Mouse (Mus musculus): ENCODE data around the gene Cdh3.
"Not testable (repeated sequence)": the region's sequence is repeated elsewhere in the genome, so short reads cannot be mapped to it uniquely, and the experiment has no call there.

The Cdh3 gene

GRCm38 (mm10) chr8:106572175-106572574 lies 61.5 kb downstream of the Cdh3 start:
- DNase-seq (ENCODE audit: low read depth, low spot score); H3K36me3 ChIP-seq (ENCODE audit: control insufficient read depth, insufficient read depth, low read length, poor library complexity, severe bottlenecking); H3K27me3 ChIP-seq (ENCODE audit: control insufficient read depth, insufficient read depth, low read length, poor library complexity, severe bottlenecking): not testable (repeated sequence)

- DNase-seq (ENCODE audit: low read depth, low spot score); H3K27me3 ChIP-seq (ENCODE audit: control insufficient read depth, insufficient read depth, low read length, poor library complexity, severe bottlenecking); H3K36me3 ChIP-seq (ENCODE audit: control insufficient read depth, insufficient read depth, low read length, poor library complexity, severe bottlenecking): not testable (repeated sequence)
These were observed 62.5 kb downstream of the Cdh3 start, which contains the start of gene Gm10073 for GRCm38 (mm10) chr8:106573168-106573567. Gene Gm10073 (minus strand): TSS chr8:106573461.

GRCm38 (mm10) chr8:106574283-106574682 lies 63.6 kb downstream of the Cdh3 start:
- Histone ChIP-seq H3K27me3 (ENCODE audit: control insufficient read depth, insufficient read depth, low read length, poor library complexity, severe bottlenecking) (no peaks in the 10 kb centered on the region), H3K36me3 (ENCODE audit: control insufficient read depth, insufficient read depth, low read length, poor library complexity, severe bottlenecking) (no peaks in the 10 kb centered on the region)
- no peak for DNase-seq (ENCODE audit: low read depth, low spot score)

GRCm38 (mm10) chr8:106576849-106577555 lies 66.3 kb downstream of the Cdh3 start:
- Histone ChIP-seq H3K27me3 (ENCODE audit: control insufficient read depth, insufficient read depth, low read length, poor library complexity, severe bottlenecking) (no peaks in the 10 kb centered on the region), H3K36me3 (ENCODE audit: control insufficient read depth, insufficient read depth, low read length, poor library complexity, severe bottlenecking) (no peaks in the 10 kb centered on the region)
- no peak for DNase-seq (ENCODE audit: low read depth, low spot score)

GRCm38 (mm10) chr8:106579510-106579909 lies 68.8 kb downstream of the Cdh3 start:
- Histone ChIP-seq H3K27me3 (ENCODE audit: control insufficient read depth, insufficient read depth, low read length, poor library complexity, severe bottlenecking) (no peaks in the 10 kb centered on the region), H3K36me3 (ENCODE audit: control insufficient read depth, insufficient read depth, low read length, poor library complexity, severe bottlenecking) (no peaks in the 10 kb centered on the region)
- no peak for DNase-seq (ENCODE audit: low read depth, low spot score)

- H3K27me3 ChIP-seq (ENCODE audit: control insufficient read depth, insufficient read depth, low read length, poor library complexity, severe bottlenecking) = no peaks in the 10 kb centered on the region
- no peaks in the 10 kb centered on the region for H3K36me3 ChIP-seq (ENCODE audit: control insufficient read depth, insufficient read depth, low read length, poor library complexity, severe bottlenecking)
- no peak for DNase-seq (ENCODE audit: low read depth, low spot score)
These were observed 70.8 kb downstream of the Cdh3 start for GRCm38 (mm10) chr8:106581344-106582088.

GRCm38 (mm10) chr8:106584942-106585670 lies 74.4 kb downstream of the Cdh3 start:
- Histone ChIP-seq H3K27me3 (ENCODE audit: control insufficient read depth, insufficient read depth, low read length, poor library complexity, severe bottlenecking) (no peaks in the 10 kb centered on the region), H3K36me3 (ENCODE audit: control insufficient read depth, insufficient read depth, low read length, poor library complexity, severe bottlenecking) (no peaks in the 10 kb centered on the region)
- no peak for DNase-seq (ENCODE audit: low read depth, low spot score)

GRCm38 (mm10) chr8:106585671-106586037 lies 75.0 kb downstream of the Cdh3 start:
- Histone ChIP-seq H3K36me3 (ENCODE audit: control insufficient read depth, insufficient read depth, low read length, poor library complexity, severe bottlenecking) (no peaks in the 10 kb centered on the region), H3K27me3 (ENCODE audit: control insufficient read depth, insufficient read depth, low read length, poor library complexity, severe bottlenecking) (no peaks in the 10 kb centered on the region)
- DNase-seq (ENCODE audit: low read depth, low spot score) = no peak

- Histone ChIP-seq H3K36me3 (ENCODE audit: control insufficient read depth, insufficient read depth, low read length, poor library complexity, severe bottlenecking) (no peaks in the 10 kb centered on the region), H3K27me3 (ENCODE audit: control insufficient read depth, insufficient read depth, low read length, poor library complexity, severe bottlenecking) (no peaks in the 10 kb centered on the region)
- DNase-seq (ENCODE audit: low read depth, low spot score) = no peak
These were observed 76.2 kb downstream of the Cdh3 start for GRCm38 (mm10) chr8:106586896-106587295.

- H3K36me3 ChIP-seq (ENCODE audit: control insufficient read depth, insufficient read depth, low read length, poor library complexity, severe bottlenecking) = no peaks in the 10 kb centered on the region
- no peaks in the 10 kb centered on the region for H3K27me3 ChIP-seq (ENCODE audit: control insufficient read depth, insufficient read depth, low read length, poor library complexity, severe bottlenecking)
- no peak for DNase-seq (ENCODE audit: low read depth, low spot score)
These were observed 78.0 kb downstream of the Cdh3 start for GRCm38 (mm10) chr8:106588443-106589431.

- H3K36me3 ChIP-seq (ENCODE audit: control insufficient read depth, insufficient read depth, low read length, poor library complexity, severe bottlenecking) = no peaks in the 10 kb centered on the region
- H3K27me3 ChIP-seq (ENCODE audit: control insufficient read depth, insufficient read depth, low read length, poor library complexity, severe bottlenecking) = no peaks in the 10 kb centered on the region
These were observed 81.8 kb downstream of the Cdh3 start for GRCm38 (mm10) chr8:106592458-106592857.

GRCm38 (mm10) chr8:106595623-106596022 lies 84.9 kb downstream of the Cdh3 start:
- not testable (repeated sequence) for H3K27me3 ChIP-seq (ENCODE audit: control insufficient read depth, insufficient read depth, low read length, poor library complexity, severe bottlenecking)

More at GRCm38 (mm10) chr8:106592458-106592857, 81.8 kb downstream of the Cdh3 start:
- no peak for DNase-seq (ENCODE audit: low read depth, low spot score)

GRCm38 (mm10) chr8:106597067-106597466 lies 86.4 kb downstream of the Cdh3 start:
- DNase-seq (ENCODE audit: low read depth, low spot score) = no peak
- Histone ChIP-seq H3K27me3 (ENCODE audit: control insufficient read depth, insufficient read depth, low read length, poor library complexity, severe bottlenecking) (no peaks in the 10 kb centered on the region), H3K36me3 (ENCODE audit: control insufficient read depth, insufficient read depth, low read length, poor library complexity, severe bottlenecking) (no peaks in the 10 kb centered on the region)

More at GRCm38 (mm10) chr8:106595623-106596022, 84.9 kb downstream of the Cdh3 start:
- DNase-seq (ENCODE audit: low read depth, low spot score); H3K36me3 ChIP-seq (ENCODE audit: control insufficient read depth, insufficient read depth, low read length, poor library complexity, severe bottlenecking): not testable (repeated sequence)

All from splenic B cell, adult 2 months (primary cell).